Mouse (Mus musculus): ENCODE data around the gene Gast. TPM values are rescaled to one million over a fixed set of nuclear protein-coding genes. Genes with fewer than 3 reads are reported as not detected.

Gene Gast
- total and polyA plus RNA-seq, 3 experiments = not detected

DNA sequence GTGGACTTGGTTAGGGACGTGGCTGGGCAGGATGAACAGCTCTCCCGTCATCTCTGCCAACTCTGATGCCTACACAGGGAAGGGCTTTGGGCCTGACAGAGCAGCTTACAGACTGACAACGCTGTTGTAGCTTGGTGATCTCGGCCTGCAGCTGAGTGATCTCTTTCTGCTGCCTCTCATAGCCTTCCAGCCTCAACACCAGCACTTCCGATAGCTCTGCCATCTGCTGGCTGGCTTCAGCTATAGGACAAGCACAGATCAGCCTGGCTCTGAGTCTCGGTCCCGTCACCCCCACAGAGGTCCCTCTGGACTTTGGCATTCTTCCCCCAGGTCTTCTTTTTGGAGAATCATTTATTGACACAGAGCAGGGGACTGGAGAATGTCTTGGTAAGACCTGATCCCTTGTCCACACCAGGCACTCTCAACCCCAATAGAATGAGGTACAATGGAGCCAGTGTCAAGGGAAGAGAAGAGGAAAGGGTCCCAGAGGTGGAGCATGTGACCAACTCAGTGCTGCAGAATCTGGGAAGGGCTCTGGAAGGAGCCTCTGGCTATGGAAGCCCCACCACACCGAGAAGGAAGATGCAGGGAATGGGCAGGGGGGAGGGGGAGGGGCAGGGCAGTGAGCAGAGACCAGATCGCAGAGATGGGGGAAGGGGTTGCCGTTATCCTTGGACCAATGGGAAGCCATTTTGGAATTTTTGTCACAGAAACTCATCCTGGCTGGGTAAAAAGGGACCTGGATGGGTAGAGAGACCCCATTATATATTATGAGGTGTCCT, 18.1 kb downstream of the Gast start:
- no peak overlapping the region for H3K4me2 ChIP-seq (ENCODE audit: insufficient read depth, low read depth, poor library complexity, severe bottlenecking)
- no peak for DNase-seq (ENCODE audit: extremely low read depth)
- no peak overlapping the region for H3K9ac ChIP-seq (ENCODE audit: insufficient read depth, low read depth)
- TF ChIP-seq MEF2A (IDR thresholded peaks at IDR 0.05; ENCODE audit: borderline replicate concordance, low read depth, low read length) (no peak; the same call in 1 of the 2 replicates), GABPA (IDR thresholded peaks at IDR 0.05; ENCODE audit: insufficient replicate concordance, low read depth, low read length) (no peak), ZKSCAN1 (IDR thresholded peaks at IDR 0.05; ENCODE audit: borderline replicate concordance, low read depth, low read length) (no peak), TCF12 (IDR thresholded peaks at IDR 0.05; ENCODE audit: low read depth, low read length) (0 out of 2 replicates have a peak, but pooled peaks have one; percentile 23), CTCF (conservative IDR thresholded peaks at IDR 0.05 in 1 of 2, IDR thresholded peaks at IDR 0.05 in 1 of 2; ENCODE audit: low read depth in 2 of 2, low read length in 2 of 2) (peak; percentile 16 to 75; a peak in 3 of 4 replicates), ZNF384 (IDR thresholded peaks at IDR 0.05; ENCODE audit: low read depth, low read length) (no peak), SMC3 (IDR thresholded peaks at IDR 0.05; ENCODE audit: low read depth, low read length) (peak; percentile 54), BHLHE40 (IDR thresholded peaks at IDR 0.05; ENCODE audit: low read depth, low read length) (no peak), RAD21 (IDR thresholded peaks at IDR 0.05; ENCODE audit: low read depth, low read length) (peak; percentile 25), RCOR1 (conservative IDR thresholded peaks at IDR 0.05; ENCODE audit: low read depth, low read length) (no peak), NELFE (IDR thresholded peaks at IDR 0.05; ENCODE audit: low read depth, low read length) (0 out of 2 replicates have a peak, but pooled peaks have one; percentile 23), USF2 (conservative IDR thresholded peaks at IDR 0.05; ENCODE audit: low read depth, low read length) (no peak), IRF4 (IDR thresholded peaks at IDR 0.05; ENCODE audit: low read depth, low read length) (no peak), ELF1 (IDR thresholded peaks at IDR 0.05; ENCODE audit: low read depth, low read length) (peak; percentile 64)
- H3K27me3 ChIP-seq (replicated peaks) = peaks cover 91% of the 10 kb centered on the region
- peaks cover 0 to 12% of the 10 kb centered on the region in 2 experiments; a peak in 2 of 4 replicates for H3K4me1 ChIP-seq (ENCODE audit: control insufficient read depth in 1 of 2, insufficient read depth in 2 of 2)
- no peak overlapping the region for H3K4me3 ChIP-seq (replicated peaks in 1 of 3; ENCODE audit: low read depth in 2 of 3, low read length in 2 of 3, poor library complexity in 1 of 3)
- H3K9me3 ChIP-seq (replicated peaks; ENCODE audit: low read length) = peaks cover 3% of the 10 kb centered on the region
- in situ Hi-C loops (cut with MboI; ENCODE audit: low pct_ligation_motif_present, low pct_unique_long_range_greater_than_20kb, low sequenced_read_pairs) = no loop called here
- dilution Hi-C loops (cut with MboI; ENCODE audit: extremely low pct_ligation_motif_present, extremely low pct_unique_long_range_greater_than_20kb, low sequenced_read_pairs) = no loop called here
- H3K27ac ChIP-seq (ENCODE audit: insufficient read depth, low read depth) = no peak overlapping the region
- no peaks in the 10 kb centered on the region for H3K36me3 ChIP-seq (replicated peaks in 1 of 2; ENCODE audit: control insufficient read depth in 1 of 2, insufficient read depth in 1 of 2, low read length in 1 of 2)
- no peaks in the 10 kb centered on the region for H3K79me2 ChIP-seq (replicated peaks; ENCODE audit: control insufficient read depth, extremely low read depth, insufficient read depth, poor library complexity, severe bottlenecking)

- no peak for DNase-seq (ENCODE audit: extremely low read depth)
- peaks cover 3% of the 10 kb centered on the region for H3K9me3 ChIP-seq (replicated peaks; ENCODE audit: low read length)
- H3K79me2 ChIP-seq (replicated peaks; ENCODE audit: control insufficient read depth, extremely low read depth, insufficient read depth, poor library complexity, severe bottlenecking) = no peaks in the 10 kb centered on the region
- H3K27me3 ChIP-seq (replicated peaks) = peaks cover 93% of the 10 kb centered on the region
- H3K27ac ChIP-seq (ENCODE audit: insufficient read depth, low read depth) = no peak overlapping the region
- TF ChIP-seq SIN3A (IDR thresholded peaks at IDR 0.05; ENCODE audit: low read length) = 0 out of 2 replicates have a peak, but pooled peaks have one; percentile 27
- peak; percentile 38; the same call in 1 of the 2 replicates for TF ChIP-seq IRF4 (IDR thresholded peaks at IDR 0.05; ENCODE audit: low read depth, low read length)
- 0 out of 2 replicates have a peak, but pooled peaks have one; percentile 15 for TF ChIP-seq MXI1 (IDR thresholded peaks at IDR 0.05; ENCODE audit: low read depth, low read length)
- TF ChIP-seq MAZ (IDR thresholded peaks at IDR 0.05; ENCODE audit: low read depth, low read length) = peak; percentile 89
- no peak for TF ChIP-seq POLR2A (IDR thresholded peaks at IDR 0.05; ENCODE audit: low read depth, low read length)
- 0 out of 2 replicates have a peak, but pooled peaks have one; percentile 50 for TF ChIP-seq UBTF (IDR thresholded peaks at IDR 0.05; ENCODE audit: low read depth, low read length)
- no peak for TF ChIP-seq E2F4 (IDR thresholded peaks at IDR 0.05; ENCODE audit: insufficient replicate concordance, low read depth, low read length)
- TF ChIP-seq NRF1 (IDR thresholded peaks at IDR 0.05; ENCODE audit: low read depth, low read length) = peak; percentile 72
- peak overlapping the region; percentile 45 to 66 (median 47) for H3K4me3 ChIP-seq (replicated peaks in 1 of 3; ENCODE audit: low read depth in 2 of 3, low read length in 2 of 3, poor library complexity in 1 of 3)
- H3K4me2 ChIP-seq (ENCODE audit: insufficient read depth, low read depth, poor library complexity, severe bottlenecking) = peak overlapping the region; percentile 86
- H3K36me3 ChIP-seq (replicated peaks in 1 of 2; ENCODE audit: control insufficient read depth in 1 of 2, insufficient read depth in 1 of 2, low read length in 1 of 2) = no peaks in the 10 kb centered on the region
- in situ Hi-C loops (cut with MboI; ENCODE audit: low pct_ligation_motif_present, low pct_unique_long_range_greater_than_20kb, low sequenced_read_pairs) = no loop called here
- peak overlapping the region; percentile 22; the same call in 1 of the 2 replicates for H3K9ac ChIP-seq (ENCODE audit: insufficient read depth, low read depth)
- dilution Hi-C loops (cut with MboI; ENCODE audit: extremely low pct_ligation_motif_present, extremely low pct_unique_long_range_greater_than_20kb, low sequenced_read_pairs) = no loop called here
- H3K4me1 ChIP-seq (ENCODE audit: control insufficient read depth in 1 of 2, insufficient read depth in 2 of 2) = peaks cover 8 to 18% of the 10 kb centered on the region in 2 experiments
Measured at GRCm38 (mm10) chr11:100355151-100355951, 21.1 kb downstream of the Gast start.

Data from CH12.LX (cell line).